Mouse (Mus musculus) G1E (cell line): ENCODE measurements around the gene Gnb3. TPM values are rescaled to one million over a fixed set of nuclear protein-coding genes. Genes with fewer than 3 reads are reported as not detected.
"Not testable (repeated sequence)": the region's sequence is repeated elsewhere in the genome, so short reads cannot be mapped to it uniquely, and the experiment has no call there.

Source experiments
- ATAC-seq: 2 replicates; pipeline ENCODE4 v1.8.0; 2016; ENCODE audit warnings: mild to moderate bottlenecking; ENCODE audit not compliant: insufficient number of reproducible peaks, poor library complexity, low FRiP score, severe bottlenecking; ENCODE audit errors: extremely low read depth
- DNase-seq: peaks from one replicate; pipeline ENCODE4 v3.0.0; 2012; ENCODE audit warnings: low spot score
- H3K27me3 ChIP-seq: 2 replicates; pipeline ENCODE4 v1.6.1; 2012; ENCODE audit warnings: mild to moderate bottlenecking, low read length, inconsistent platforms; ENCODE audit not compliant: insufficient read depth
- H3K36me3 ChIP-seq: replicated peaks from 2 replicates; pipeline ENCODE3; 2012; ENCODE audit warnings: mild to moderate bottlenecking, inconsistent platforms
- H3K4me1 ChIP-seq: 2 replicates; pipeline ENCODE4 v1.6.1; 2012; ENCODE audit warnings: low read depth, low read length, inconsistent platforms, mixed read lengths; ENCODE audit not compliant: insufficient read depth
- H3K4me3 ChIP-seq: 2 replicates; pipeline ENCODE4 v1.5.1; 2012; ENCODE audit warnings: low read depth, mild to moderate bottlenecking, inconsistent platforms, low read length, moderate library complexity, mixed read lengths
- H3K9me3 ChIP-seq: replicated peaks from 2 replicates; pipeline ENCODE4 v1.6.1; 2012; ENCODE audit warnings: inconsistent platforms
- CTCF ChIP-seq: IDR thresholded peaks from 2 replicates; pipeline ENCODE4 v1.5.1; 2012; ENCODE audit warnings: low read depth, low read length, inconsistent platforms, mixed read lengths
- GATA1 ChIP-seq: IDR thresholded peaks from 2 replicates; pipeline ENCODE4 v1.6.1; 2012; ENCODE audit warnings: borderline replicate concordance, low read length, inconsistent platforms, mixed read lengths
- GATA2 ChIP-seq: IDR thresholded peaks from 2 replicates; pipeline ENCODE4 v1.6.1; 2012; ENCODE audit warnings: low read depth, low read length, inconsistent platforms, borderline replicate concordance
- POLR2AphosphoS5 ChIP-seq: IDR thresholded peaks from 2 replicates; pipeline ENCODE4 v1.6.1; 2012; ENCODE audit warnings: low read depth, low read length, inconsistent platforms; ENCODE audit not compliant: insufficient replicate concordance
- TAL1 ChIP-seq: conservative IDR thresholded peaks from 2 replicates; pipeline ENCODE4 v1.6.1; 2012; ENCODE audit warnings: low read depth, low read length, inconsistent platforms, mixed read lengths
- polyA plus RNA-seq: library from polyadenylated mRNA; stranded (reverse); fragments of >175 nt; gene quantifications from 2 replicates; pipeline ENCODE4 v1.2.3, GENCODE M21; 2012
- total RNA-seq, 2 experiments: library from RNA; stranded (forward) in 1 of 2; stranded (reverse) in 1 of 2; fragments of 200-1000 nt in 1 of 2; fragments of >200 nt in 1 of 2; fragmentation: Nextera tagmentation in 1 of 2; gene quantifications; 2 replicates each; pipeline ENCODE4 v1.2.3; 2014 to 2017

Gnb3 gene
- total and polyA plus RNA-seq, 3 experiments = 1.1 TPM; not detected in 2

GRCm38 (mm10) chr6:124813933-124814332 lies 26.1 kb downstream of the Gnb3 start, which contains the start of gene Tpi1:
Tpi1 (minus strand) TSS chr6:124814296.
- Histone ChIP-seq H3K4me3 (peak within 1 kb of the TSS; percentile 78), H3K27me3 (no peaks in the 10 kb centered on the region), H3K36me3 (peaks cover 89% of the 10 kb centered on the region), H3K9me3 (no peaks in the 10 kb centered on the region), H3K4me1 (peaks cover 52% of the 10 kb centered on the region)
- TF ChIP-seq POLR2AphosphoS5 = peak; percentile 93
- TF ChIP-seq GATA2 = no peak
- DNase-seq (peak; percentile 91), ATAC-seq (peak; percentile 75)

- H3K9me3 ChIP-seq = no peaks in the 10 kb centered on the region
- DNase-seq (peak; percentile 72), ATAC-seq (peak; percentile 51; the same call in 1 of the 2 replicates)
- H3K36me3 ChIP-seq = peaks cover 86% of the 10 kb centered on the region
- H3K4me1 ChIP-seq = peaks cover 57% of the 10 kb centered on the region
- peak overlapping the region; percentile 78 for H3K4me3 ChIP-seq
- H3K27me3 ChIP-seq = no peaks in the 10 kb centered on the region
- no peak for TF ChIP-seq POLR2AphosphoS5
- no peak for TF ChIP-seq CTCF
- no peak for TF ChIP-seq GATA2
- no peak for TF ChIP-seq TAL1
- no peak for TF ChIP-seq GATA1
Observed at GRCm38 (mm10) chr6:124813496-124813895, 26.6 kb downstream of the Gnb3 start.

- Histone ChIP-seq H3K4me1 (peaks cover 63% of the 10 kb centered on the region), H3K36me3 (peaks cover 83% of the 10 kb centered on the region)
Observed at GRCm38 (mm10) chr6:124812848-124813247, 27.2 kb downstream of the Gnb3 start.

GRCm38 (mm10) chr6:124811701-124812560 lies 28.1 kb downstream of the Gnb3 start:
- DNase-seq (no peak), ATAC-seq (no peak)
- H3K27me3 ChIP-seq = no peaks in the 10 kb centered on the region
- TF ChIP-seq GATA2 = no peak
- 0 out of 2 replicates have a peak, but pooled peaks have one; percentile 23 for TF ChIP-seq POLR2AphosphoS5
- no peak for TF ChIP-seq GATA1
- H3K4me3 ChIP-seq = peak overlapping the region; percentile 78
- H3K36me3 ChIP-seq = peaks cover 80% of the 10 kb centered on the region
- no peaks in the 10 kb centered on the region for H3K9me3 ChIP-seq
- peaks cover 71% of the 10 kb centered on the region for H3K4me1 ChIP-seq

More at GRCm38 (mm10) chr6:124812848-124813247, 27.2 kb downstream of the Gnb3 start:
- Histone ChIP-seq H3K27me3 (no peaks in the 10 kb centered on the region), H3K4me3 (peak overlapping the region; percentile 78), H3K9me3 (no peaks in the 10 kb centered on the region)
- no peak for ATAC-seq
- no peak for TF ChIP-seq GATA2
- no peak for DNase-seq

- peaks cover 77% of the 10 kb centered on the region for H3K4me1 ChIP-seq
- ATAC-seq = no peak
Observed at GRCm38 (mm10) chr6:124811403-124811665, 28.7 kb downstream of the Gnb3 start.

GRCm38 (mm10) chr6:124810566-124811402 lies 29.3 kb downstream of the Gnb3 start:
- H3K4me3 ChIP-seq = peak overlapping the region; percentile 78; the same call in 1 of the 2 replicates
- not testable (repeated sequence) for ATAC-seq

More at GRCm38 (mm10) chr6:124811403-124811665, 28.7 kb downstream of the Gnb3 start:
- TF ChIP-seq TAL1 = no peak
- no peak for TF ChIP-seq POLR2AphosphoS5
- no peak for TF ChIP-seq GATA1
- no peak for TF ChIP-seq CTCF
- TF ChIP-seq GATA2 = no peak
- Histone ChIP-seq H3K4me3 (peak overlapping the region; percentile 78; the same call in 1 of the 2 replicates), H3K36me3 (peaks cover 74% of the 10 kb centered on the region), H3K9me3 (no peaks in the 10 kb centered on the region), H3K27me3 (no peaks in the 10 kb centered on the region)
- DNase-seq = no peak

More at GRCm38 (mm10) chr6:124810566-124811402, 29.3 kb downstream of the Gnb3 start:
- not testable (repeated sequence) for DNase-seq, H3K9me3 ChIP-seq, H3K27me3 ChIP-seq
- Histone ChIP-seq H3K4me1 (peaks cover 83% of the 10 kb centered on the region), H3K36me3 (peaks cover 69% of the 10 kb centered on the region)
